Mouse (Mus musculus) adipocyte (in vitro differentiated cells): ENCODE data around the gene Sort1.

Experiments
- DNase-seq: peaks from one replicate; pipeline ENCODE4 v3.0.0-alpha.2; 2016; ENCODE audit warnings: low spot score

The Sort1 gene

GRCm38 (mm10) chr3:108328441-108328841 lies 44.6 kb downstream of the Sort1 start:
- DNase-seq: no peak

GRCm38 (mm10) chr3:108330812-108331211 lies 46.9 kb downstream of the Sort1 start:
- DNase-seq: no peak

GRCm38 (mm10) chr3:108336878-108337277 lies 53.0 kb downstream of the Sort1 start:
- no peak for DNase-seq

GRCm38 (mm10) chr3:108341040-108341439 lies 57.2 kb downstream of the Sort1 start:
- DNase-seq: no peak

- no peak for DNase-seq
These were observed 58.3 kb downstream of the Sort1 start for GRCm38 (mm10) chr3:108342185-108342584.

GRCm38 (mm10) chr3:108345855-108346254 lies 62.0 kb downstream of the Sort1 start:
- DNase-seq: no peak

GRCm38 (mm10) chr3:108348376-108348775 lies 64.5 kb downstream of the Sort1 start:
- no peak for DNase-seq

- no peak for DNase-seq
These were observed 71.4 kb downstream of the Sort1 start for GRCm38 (mm10) chr3:108355245-108355644.

- no peak for DNase-seq
These were observed 73.2 kb downstream of the Sort1 start for GRCm38 (mm10) chr3:108357051-108357450.

- no peak for DNase-seq
These were observed 74.6 kb downstream of the Sort1 start for GRCm38 (mm10) chr3:108358445-108358844.

GRCm38 (mm10) chr3:108360894-108361293 lies 77.0 kb downstream of the Sort1 start:
- no peak for DNase-seq

GRCm38 (mm10) chr3:108363626-108364025 lies 79.7 kb downstream of the Sort1 start:
- DNase-seq: no peak

GRCm38 (mm10) chr3:108364270-108364995 lies 80.6 kb downstream of the Sort1 start, which contains the start of gene Mybphl:
Gene Mybphl (plus strand): TSS chr3:108364911.
- no peak for DNase-seq

- no peak for DNase-seq
These were observed 83.3 kb downstream of the Sort1 start for GRCm38 (mm10) chr3:108367173-108367572.

GRCm38 (mm10) chr3:108367828-108368227 lies 83.9 kb downstream of the Sort1 start:
- no peak for DNase-seq

GRCm38 (mm10) chr3:108368721-108369120 lies 84.8 kb downstream of the Sort1 start:
- no peak for DNase-seq

- no peak for DNase-seq
These were observed 88.4 kb downstream of the Sort1 start for GRCm38 (mm10) chr3:108372274-108372673.

GRCm38 (mm10) chr3:108372691-108373090 lies 88.8 kb downstream of the Sort1 start:
- DNase-seq: no peak

- no peak for DNase-seq
These were observed 95.2 kb downstream of the Sort1 start for GRCm38 (mm10) chr3:108378875-108379663.

GRCm38 (mm10) chr3:108380695-108381094 lies 96.8 kb downstream of the Sort1 start:
- no peak for DNase-seq

GRCm38 (mm10) chr3:108381945-108382875 lies 98.3 kb downstream of the Sort1 start:
- peak; percentile 81 for DNase-seq
